Mouse (Mus musculus) limb, embryonic 11.5 days (tissue): ENCODE results near the gene Syndig1. TPM values are rescaled to one million over a fixed set of nuclear protein-coding genes. Genes with fewer than 3 reads are reported as not detected.

Experiments used
- ATAC-seq: fragments of 200-750 bp; cut with Nextera tagmentation; 2 replicates; pipeline ENCODE4 v1.8.0; 2017; ENCODE audit warnings: low read depth; ENCODE audit not compliant: insufficient number of reproducible peaks, low FRiP score, low TSS enrichment
- DNase-seq: peaks from one replicate; pipeline ENCODE4 v3.0.0-alpha.2; 2015; ENCODE audit warnings: low spot score
- H3K27ac ChIP-seq: fragments of 300-500 bp; sonication (generic); replicated peaks from 2 replicates; pipeline ENCODE4 v1.5.1; 2014; ENCODE audit warnings: low read depth, mild to moderate bottlenecking, low read length
- H3K27me3 ChIP-seq: fragments of 300-500 bp; sonication (generic); 2 replicates; pipeline ENCODE4 v1.6.1; 2014; ENCODE audit warnings: mild to moderate bottlenecking, low read length, mixed read lengths; ENCODE audit not compliant: control insufficient read depth, insufficient read depth
- H3K36me3 ChIP-seq: fragments of 300-500 bp; sonication (generic); 2 replicates; pipeline ENCODE4 v1.6.1; 2014; ENCODE audit warnings: mild to moderate bottlenecking, low read length, moderate library complexity, mixed read lengths; ENCODE audit not compliant: control insufficient read depth, insufficient read depth
- H3K4me1 ChIP-seq: fragments of 300-500 bp; sonication (generic); 2 replicates; pipeline ENCODE4 v1.6.1; 2014; ENCODE audit warnings: low read length, mixed read lengths; ENCODE audit not compliant: control insufficient read depth, insufficient read depth
- H3K4me2 ChIP-seq: fragments of 300-500 bp; sonication (generic); 2 replicates; pipeline ENCODE4 v1.6.1; 2014; ENCODE audit warnings: low read depth, mild to moderate bottlenecking, moderate library complexity; ENCODE audit not compliant: severe bottlenecking
- H3K4me3 ChIP-seq: fragments of 300-500 bp; sonication (generic); 2 replicates; pipeline ENCODE4 v1.5.1; 2014; ENCODE audit warnings: low read depth, low read length
- H3K9ac ChIP-seq: fragments of 300-500 bp; sonication (generic); 2 replicates; pipeline ENCODE4 v1.6.1; 2014; ENCODE audit warnings: mild to moderate bottlenecking, low read length
- H3K9me3 ChIP-seq: fragments of 300-500 bp; sonication (generic); 2 replicates; pipeline ENCODE4 v1.6.1; 2016; ENCODE audit warnings: low read length; ENCODE audit not compliant: control insufficient read depth
- WGBS: fragments of 180-500 bp; shearing (Covaris S2); extraction: QIAGEN DNeasy Blood & Tissue Kit; methylation state at CpG from one replicate; pipeline ENCODE4 v1.1.7; 2014; 5-methylcytosine and 5-hydroxymethylcytosine counted together
- polyA plus RNA-seq: library from polyadenylated mRNA; unstranded; fragments of >200 nt; fragmentation: Nextera tagmentation; extraction: Ambion mirVana; gene quantifications from 2 replicates; pipeline ENCODE4 v1.2.1, GENCODE M21; 2014

Gene Syndig1
- polyA plus RNA-seq, 1 experiment from 2014 or later, result 1.4 TPM

DNA sequence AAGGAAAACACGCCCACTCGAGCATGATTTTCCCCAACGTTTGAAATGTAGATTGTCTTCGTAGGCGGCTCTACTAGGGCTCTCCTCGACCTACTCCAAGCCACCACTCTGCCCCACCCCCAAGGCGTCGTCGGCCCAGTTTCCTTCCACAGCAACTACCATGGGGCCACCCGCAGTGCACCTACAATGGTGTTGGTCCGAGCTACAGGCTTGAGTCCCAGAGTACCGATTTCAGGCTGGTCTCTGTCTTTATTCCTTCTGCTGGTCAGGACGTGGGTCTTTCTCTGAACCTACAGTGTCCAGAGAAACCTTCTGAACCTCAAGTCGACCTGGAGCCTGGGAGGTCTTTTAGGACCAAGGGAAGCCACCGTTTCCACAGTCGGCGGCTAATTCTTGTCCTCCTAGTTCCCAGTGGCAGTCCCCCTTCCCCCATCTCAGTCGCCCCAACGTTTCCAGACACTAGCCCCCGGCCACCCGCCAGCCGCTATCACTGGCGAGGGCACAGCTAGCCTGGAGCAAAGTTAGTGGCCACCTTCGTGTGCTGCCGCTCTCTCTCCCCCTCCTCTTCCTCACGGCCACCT, 1.0 kb downstream of the Syndig1 start:
- H3K9me3 ChIP-seq, result no peaks in the 10 kb centered on the region
- H3K9ac ChIP-seq, result peak overlapping the region; percentile 61
- DNase-seq, result peak; percentile 42
- H3K27me3 ChIP-seq, result peaks cover 37% of the 10 kb centered on the region
- peak overlapping the region; percentile 54 for H3K4me3 ChIP-seq
- H3K4me2 ChIP-seq, result peak overlapping the region; percentile 95
- no peak overlapping the region for H3K27ac ChIP-seq
- WGBS, result under 1% methylated on average over 25 of the region's 26 CpGs
- peak; percentile 18 for ATAC-seq
- H3K36me3 ChIP-seq, result no peaks in the 10 kb centered on the region
- 0 out of 2 replicates have a peak, but pooled peaks cover 2% of the 10 kb centered on the region for H3K4me1 ChIP-seq

DNA sequence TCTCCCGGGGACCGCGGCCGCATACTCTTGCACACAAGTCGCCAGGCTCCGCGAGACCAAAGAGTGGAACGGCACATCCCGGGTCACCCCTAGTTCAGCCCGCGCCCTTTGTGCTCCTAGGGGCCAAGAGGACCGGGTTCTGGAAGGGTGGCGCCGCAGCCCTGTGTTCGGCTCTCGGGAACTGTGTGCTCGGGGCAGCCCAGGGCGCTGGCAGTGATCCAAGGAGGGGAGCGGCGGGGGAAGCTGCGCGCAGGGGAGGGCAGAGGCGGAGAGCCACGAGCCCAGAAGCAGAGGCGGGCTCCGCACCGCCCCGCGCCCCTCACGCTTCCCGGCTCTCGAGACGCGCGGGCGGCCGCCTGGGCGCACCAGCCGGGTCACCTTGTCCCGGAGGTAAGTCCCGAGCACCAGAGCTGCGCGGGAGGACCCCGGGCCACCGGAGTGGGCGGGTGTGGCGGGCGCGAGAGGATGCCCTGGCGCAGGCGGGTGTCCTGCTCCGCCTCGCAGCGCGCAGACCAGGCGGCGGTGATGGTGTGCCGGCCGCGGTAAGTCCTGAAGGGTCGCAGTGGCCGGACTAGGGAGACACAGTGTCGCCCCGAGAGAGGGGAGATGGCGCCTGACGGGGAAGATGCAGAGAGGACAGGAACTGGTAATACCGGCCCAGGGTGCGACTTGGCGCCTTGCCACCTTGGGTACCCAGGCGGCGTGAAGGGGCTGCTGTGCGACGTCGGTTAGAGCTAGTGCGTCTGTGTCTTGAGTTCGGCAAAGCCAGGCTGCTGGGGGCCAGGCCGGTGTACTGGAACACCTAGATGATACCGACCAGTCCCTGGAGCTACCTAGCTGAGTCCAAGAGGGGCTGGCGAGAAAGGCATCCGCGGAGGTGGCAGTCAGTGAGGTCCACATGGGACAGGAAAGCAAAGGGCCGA, 1.8 kb downstream of the Syndig1 start, which contains the start of gene C530025M09Rik:
Gene C530025M09Rik, minus strand, starts transcription at position 678 of the 923 bp plus-strand sequence.
- ATAC-seq, result peak; percentile 81
- WGBS, result under 1% methylated on average over 68 of the region's 82 CpGs
- H3K4me2 ChIP-seq, result peak within 1 kb of the TSS; percentile 95
- no peaks in the 10 kb centered on the region for H3K9me3 ChIP-seq
- peak within 1 kb of the TSS; percentile 61 for H3K9ac ChIP-seq
- H3K27ac ChIP-seq, result no peak within 1 kb of the TSS
- 0 out of 2 replicates have a peak, but pooled peaks cover 2% of the 10 kb centered on the region for H3K4me1 ChIP-seq
- H3K36me3 ChIP-seq, result no peaks in the 10 kb centered on the region
- H3K27me3 ChIP-seq, result peaks cover 37% of the 10 kb centered on the region
- peak; percentile 79 for DNase-seq
- H3K4me3 ChIP-seq, result peak within 1 kb of the TSS; percentile 54

DNA sequence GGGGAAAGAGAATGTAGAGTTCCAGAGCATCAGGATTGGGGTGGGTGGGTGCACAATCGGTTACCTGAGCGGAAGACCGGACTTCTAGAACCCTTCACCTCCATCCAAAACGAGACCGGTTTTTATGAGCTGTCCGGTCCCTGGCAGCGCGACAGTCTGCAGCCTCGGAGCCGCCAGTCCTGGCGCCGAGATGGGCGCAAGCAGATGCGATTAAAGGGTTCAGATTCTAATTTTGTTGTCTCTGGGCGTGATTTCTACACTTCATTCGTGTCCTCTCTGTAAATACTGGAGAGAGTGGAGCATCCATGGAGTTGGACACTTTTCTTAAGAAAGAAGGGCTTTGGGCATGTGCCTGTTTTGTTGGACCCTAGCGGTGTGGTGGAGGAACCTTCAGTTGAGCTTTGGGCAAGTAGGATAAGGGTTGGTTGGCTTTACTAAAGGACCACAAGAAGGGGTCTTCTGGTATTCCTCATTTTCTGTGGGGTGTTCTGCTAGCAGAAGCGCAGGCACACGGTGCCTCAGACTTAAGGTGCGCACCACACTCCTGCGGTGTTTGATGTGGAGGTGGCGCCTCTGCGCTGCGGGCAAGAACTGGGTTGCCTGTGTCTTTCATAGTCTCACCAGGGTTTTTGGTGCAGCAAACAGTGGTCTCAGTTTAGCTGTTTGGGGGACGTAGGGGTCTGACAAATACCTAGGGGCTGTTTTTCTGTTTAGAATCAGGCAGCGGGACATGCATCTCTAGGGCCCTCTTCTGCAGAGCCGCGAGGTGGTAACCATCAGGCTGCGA, 2.6 kb downstream of the Syndig1 start:
- 0 out of 2 replicates have a peak, but pooled peaks cover 2% of the 10 kb centered on the region for H3K4me1 ChIP-seq
- WGBS, result under 1% methylated on average over 29 of the region's 29 CpGs
- DNase-seq (peak; percentile 47), ATAC-seq (no peak)
- no peak overlapping the region for H3K9ac ChIP-seq
- peaks cover 37% of the 10 kb centered on the region for H3K27me3 ChIP-seq
- H3K27ac ChIP-seq, result no peak overlapping the region
- H3K4me3 ChIP-seq, result peak overlapping the region; percentile 54
- H3K36me3 ChIP-seq, result no peaks in the 10 kb centered on the region
- H3K4me2 ChIP-seq, result peak overlapping the region; percentile 95
- H3K9me3 ChIP-seq, result no peaks in the 10 kb centered on the region

DNA sequence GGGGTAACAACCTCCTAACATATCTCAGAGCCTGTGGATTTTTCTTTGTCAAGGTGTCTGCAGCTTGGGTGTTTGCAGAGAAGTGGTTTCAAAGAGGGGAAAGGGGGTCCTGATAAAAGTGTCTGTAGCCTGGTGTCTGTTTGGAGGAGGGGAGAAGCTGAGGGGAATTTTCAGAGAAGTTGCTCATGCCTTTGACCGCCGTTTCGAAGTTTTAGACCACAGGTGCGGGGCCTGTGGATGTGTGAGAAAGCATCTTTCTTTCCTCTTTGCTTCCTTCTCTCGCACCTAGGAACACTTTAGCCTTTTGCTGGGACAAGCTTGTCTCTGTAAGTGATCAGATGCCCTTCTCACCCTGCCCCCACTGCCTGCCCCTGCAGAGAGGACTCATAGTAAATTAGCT, 3.3 kb downstream of the Syndig1 start:
- ATAC-seq, result no peak
- Histone ChIP-seq H3K9ac (no peak overlapping the region), H3K4me2 (no peak overlapping the region), H3K4me3 (no peak overlapping the region; the same call in 1 of the 2 replicates), H3K4me1 (0 out of 2 replicates have a peak, but pooled peaks cover 2% of the 10 kb centered on the region), H3K27ac (no peak overlapping the region), H3K9me3 (no peaks in the 10 kb centered on the region), H3K27me3 (peaks cover 37% of the 10 kb centered on the region), H3K36me3 (no peaks in the 10 kb centered on the region)
- WGBS, result 1% methylated on average over 5 of the region's 5 CpGs
- no peak for DNase-seq

DNA sequence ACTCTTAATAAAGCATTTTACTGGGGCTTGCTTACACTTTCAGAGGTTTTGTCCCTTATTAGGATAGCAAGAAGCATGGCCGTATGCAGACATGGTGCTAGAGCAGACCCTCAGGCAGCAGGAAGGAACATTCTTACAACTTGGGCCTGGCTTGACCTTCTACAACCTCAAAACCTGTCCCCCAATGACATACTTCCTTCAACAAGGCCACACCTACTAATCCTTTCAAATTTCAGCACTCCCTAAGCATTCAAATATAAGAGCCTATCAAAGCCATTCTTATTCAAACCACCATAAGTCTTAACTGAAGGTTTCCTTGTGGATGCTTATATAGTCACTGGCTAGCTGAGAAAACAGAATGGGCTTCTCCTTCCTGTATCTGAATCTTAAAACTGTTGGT, 6.1 kb downstream of the Syndig1 start:
- no peak for ATAC-seq
- Histone ChIP-seq H3K27me3 (peaks cover 26% of the 10 kb centered on the region), H3K36me3 (no peaks in the 10 kb centered on the region), H3K4me2 (no peak overlapping the region), H3K27ac (no peak overlapping the region), H3K4me3 (no peak overlapping the region), H3K9ac (no peak overlapping the region), H3K4me1 (0 out of 2 replicates have a peak, but pooled peaks cover 2% of the 10 kb centered on the region), H3K9me3 (no peaks in the 10 kb centered on the region)
- DNase-seq, result no peak
- WGBS, result 81% methylated on average over 1 of the region's 1 CpGs

DNA sequence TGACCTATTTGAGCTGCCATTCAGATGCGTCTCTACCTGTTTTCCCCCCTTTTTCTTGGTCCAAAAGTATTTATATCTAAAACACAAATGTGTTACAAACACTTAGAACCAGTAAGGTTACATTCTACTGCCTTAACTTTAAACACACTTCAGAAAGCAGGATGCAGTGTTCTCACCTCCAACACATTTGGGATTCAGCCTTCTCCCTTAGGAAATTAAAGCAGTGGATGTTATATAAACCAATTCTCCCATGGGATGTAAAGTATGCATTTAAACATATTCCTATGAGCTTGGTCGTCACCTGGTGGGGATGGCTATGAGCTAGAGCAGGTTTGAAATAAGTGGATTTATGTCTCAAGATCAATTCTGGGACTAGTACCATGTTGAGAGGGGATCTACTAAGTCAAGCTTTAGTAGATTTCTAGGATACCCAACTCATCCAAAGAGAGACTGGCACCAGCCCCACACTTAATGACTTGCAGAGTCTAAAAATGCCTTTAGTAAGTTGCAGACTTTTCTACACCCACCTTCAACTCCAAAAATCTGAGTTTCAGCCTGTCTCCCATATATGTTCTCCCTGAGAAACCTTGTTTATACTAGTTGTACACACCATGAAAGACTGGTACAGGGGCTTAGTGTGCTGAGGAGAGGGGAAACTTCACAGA, 7.6 kb downstream of the Syndig1 start:
- ATAC-seq (no peak), DNase-seq (no peak)
- H3K4me3 ChIP-seq, result no peak overlapping the region
- H3K27ac ChIP-seq, result no peak overlapping the region
- H3K27me3 ChIP-seq, result peaks cover 14% of the 10 kb centered on the region
- H3K9ac ChIP-seq, result no peak overlapping the region
- H3K9me3 ChIP-seq, result no peaks in the 10 kb centered on the region
- H3K4me1 ChIP-seq, result no peaks in the 10 kb centered on the region
- H3K4me2 ChIP-seq, result no peak overlapping the region
- 89% methylated on average over 2 of the region's 2 CpGs for WGBS
- no peaks in the 10 kb centered on the region for H3K36me3 ChIP-seq

DNA sequence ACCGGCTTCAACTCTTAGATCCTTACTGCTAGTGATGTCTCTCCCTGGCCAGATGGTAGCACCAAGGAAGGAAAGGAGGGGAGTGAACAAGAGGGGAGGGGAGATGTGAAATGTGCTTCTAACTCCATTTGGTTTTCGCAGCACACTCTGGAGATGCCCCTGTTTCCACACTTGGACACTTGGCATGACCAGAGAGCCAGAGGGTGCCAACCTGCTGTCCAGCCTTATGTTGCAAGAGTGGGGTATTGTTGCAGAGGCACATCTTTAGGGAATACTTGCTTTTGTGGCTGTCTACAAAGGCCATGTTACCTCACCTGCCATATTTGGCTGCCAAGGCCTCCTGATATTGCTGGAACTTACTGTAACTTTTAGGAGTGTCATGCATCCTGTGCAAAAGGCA, 10.7 kb downstream of the Syndig1 start:
- H3K9me3 ChIP-seq, result no peaks in the 10 kb centered on the region
- WGBS, result 76% methylated on average over 2 of the region's 2 CpGs
- H3K4me2 ChIP-seq, result no peak overlapping the region
- H3K36me3 ChIP-seq, result no peaks in the 10 kb centered on the region
- H3K4me1 ChIP-seq, result no peaks in the 10 kb centered on the region
- no peak overlapping the region for H3K9ac ChIP-seq
- no peak overlapping the region for H3K4me3 ChIP-seq
- ATAC-seq (no peak), DNase-seq (no peak)
- no peak overlapping the region for H3K27ac ChIP-seq
- H3K27me3 ChIP-seq, result no peaks in the 10 kb centered on the region
